ENCODE assay signal across 22 mouse cellular contexts in genomic region chr17:31136821-31137220, GRCm38 (mm10). TPM values are rescaled to one million over a fixed set of nuclear protein-coding genes. Genes with fewer than 3 reads are reported as not detected.
"Had no signal": no experiment of that assay in that cellular context is flagged by ENCODE, and none has a peak within 500 bp of the region (broad histone marks: within the 10 kb centered on the region; RNA-seq: fewer than 3 reads in every experiment).

No protein-coding gene starts in this region.

- ATAC-seq: liver, postnatal 0 days; lung, postnatal 0 days; midbrain, embryonic 13.5 days; midbrain, embryonic 16.5 days had no signal

- H3K4me2 ChIP-seq: liver, embryonic 15.5 days; lung, embryonic 15.5 days; midbrain, embryonic 11.5 days; midbrain, embryonic 13.5 days; neural tube, embryonic 13.5 days; neural tube, embryonic 15.5 days had no signal

- H3K4me3 ChIP-seq: liver, embryonic 15.5 days; lung, embryonic 15.5 days; megakaryocyte, embryonic 14.5 days; midbrain, embryonic 13.5 days; myocyte; neural tube, embryonic 13.5 days; neural tube, embryonic 15.5 days had no signal

- H3K9me3 ChIP-seq: liver, embryonic 15.5 days; lung, embryonic 15.5 days; megakaryocyte, embryonic 14.5 days; midbrain, embryonic 13.5 days; neural tube, embryonic 13.5 days; neural tube, embryonic 15.5 days had no signal

- DNase-seq: liver, postnatal 0 days; lung, adult 2 months; lung, postnatal 14 days; lung, postnatal 36 days; retina, postnatal 1 day; right cerebral cortex, adult 18-20 months; right cerebral cortex, postnatal 25 days; right cerebral cortex, postnatal 4 days; spleen, adult 18-20 months; thymus, adult 18-20 months had no signal

- H3K4me1 ChIP-seq: lung, embryonic 15.5 days; midbrain, embryonic 13.5 days; neural tube, embryonic 13.5 days; neural tube, embryonic 15.5 days had no signal

- H3K27me3 ChIP-seq: liver, embryonic 15.5 days; lung, embryonic 15.5 days; midbrain, embryonic 13.5 days; neural tube, embryonic 13.5 days; neural tube, embryonic 15.5 days had no signal

- H3K36me3 ChIP-seq: liver, embryonic 15.5 days; lung, embryonic 15.5 days; midbrain, embryonic 13.5 days; neural tube, embryonic 13.5 days; neural tube, embryonic 15.5 days had no signal

- H3K9ac ChIP-seq: liver, embryonic 15.5 days; liver, postnatal 0 days; lung, embryonic 15.5 days; midbrain, embryonic 13.5 days; neural tube, embryonic 13.5 days; neural tube, embryonic 15.5 days had no signal

- H3K27ac ChIP-seq: liver, embryonic 15.5 days; lung, embryonic 15.5 days; macrophage; midbrain, embryonic 13.5 days; neural tube, embryonic 13.5 days; neural tube, embryonic 15.5 days had no signal

RNA-seq across cellular contexts. Expression of gene Tff2, which starts 7.3 kb away (rescaled TPM):
- polyA plus RNA-seq: liver, embryonic 15.5 days; lung, embryonic 15.5 days; macrophage; midbrain, embryonic 11.5 days; midbrain, embryonic 13.5 days; midbrain, embryonic 16.5 days; myocyte; neural tube, embryonic 11.5 days; neural tube, embryonic 13.5 days; neural tube, embryonic 15.5 days had no signal

RNA-seq across cellular contexts. Expression of gene Tff3, which starts 7.4 kb away (rescaled TPM):
- polyA plus RNA-seq: lung, adult 2 months; lung, postnatal 0 days; macrophage; myocyte had no signal

RNA-seq across cellular contexts. Expression of gene Tff1, which starts 28.3 kb away (rescaled TPM):
- polyA plus RNA-seq: liver, embryonic 15.5 days; liver, postnatal 0 days; lung, adult 2 months; lung, embryonic 15.5 days; lung, postnatal 0 days; macrophage; midbrain, embryonic 11.5 days; midbrain, embryonic 13.5 days; midbrain, embryonic 16.5 days; neural tube, embryonic 11.5 days; neural tube, embryonic 13.5 days; neural tube, embryonic 15.5 days had no signal
